Mouse (Mus musculus): ENCODE results near the gene Col18a1.

- TF ChIP-seq POLR2A (IDR thresholded peaks at IDR 0.05; ENCODE audit: borderline replicate concordance, insufficient read depth, low read length): no peak
- no peak for TF ChIP-seq CTCF (IDR thresholded peaks at IDR 0.05; ENCODE audit: borderline replicate concordance, insufficient read depth, low read depth, low read length)
These were observed 148.7 kb downstream of the Col18a1 start for GRCm38 (mm10) chr10:77017662-77018061.
